Mouse (Mus musculus) gastrocnemius, postnatal 36 days (tissue): ENCODE data around the gene Tes. TPM values are rescaled to one million over a fixed set of nuclear protein-coding genes. Genes with fewer than 3 reads are reported as not detected.
"Not testable (repeated sequence)": the region's sequence is repeated elsewhere in the genome, so short reads cannot be mapped to it uniquely, and the experiment has no call there.

ENCODE experiments used
- DNase-seq, 2 experiments: peaks; one replicate each; pipeline ENCODE4 v3.0.0; 2022
- intact Hi-C: fragments of 180-260 bp; cut with DNase I; formaldehyde crosslinking; loops from one replicate; pipeline ENCODE4 v1.15.1; 2025
- long read RNA-seq, 2 experiments: library from polyadenylated mRNA; stranded (forward); transcript quantifications; one replicate each; pipeline ENCODE4 v2.0.0; 2021
- total RNA-seq, 2 experiments: library from RNA; stranded (reverse); gene quantifications; 2 replicates each; pipeline ENCODE4 v1.2.3; 2021

Tes gene
- total RNA-seq = 1 to 10 TPM; 1.2 to 1.6 TPM
- long read RNA-seq, experiment 1 = 0 reads
- long read RNA-seq, experiment 2, partial matches to known transcripts = 0 of 2 reads
- long read RNA-seq, experiment 2, other reads (novel, unspliced or antisense) = 1 of 2 reads

DNA sequence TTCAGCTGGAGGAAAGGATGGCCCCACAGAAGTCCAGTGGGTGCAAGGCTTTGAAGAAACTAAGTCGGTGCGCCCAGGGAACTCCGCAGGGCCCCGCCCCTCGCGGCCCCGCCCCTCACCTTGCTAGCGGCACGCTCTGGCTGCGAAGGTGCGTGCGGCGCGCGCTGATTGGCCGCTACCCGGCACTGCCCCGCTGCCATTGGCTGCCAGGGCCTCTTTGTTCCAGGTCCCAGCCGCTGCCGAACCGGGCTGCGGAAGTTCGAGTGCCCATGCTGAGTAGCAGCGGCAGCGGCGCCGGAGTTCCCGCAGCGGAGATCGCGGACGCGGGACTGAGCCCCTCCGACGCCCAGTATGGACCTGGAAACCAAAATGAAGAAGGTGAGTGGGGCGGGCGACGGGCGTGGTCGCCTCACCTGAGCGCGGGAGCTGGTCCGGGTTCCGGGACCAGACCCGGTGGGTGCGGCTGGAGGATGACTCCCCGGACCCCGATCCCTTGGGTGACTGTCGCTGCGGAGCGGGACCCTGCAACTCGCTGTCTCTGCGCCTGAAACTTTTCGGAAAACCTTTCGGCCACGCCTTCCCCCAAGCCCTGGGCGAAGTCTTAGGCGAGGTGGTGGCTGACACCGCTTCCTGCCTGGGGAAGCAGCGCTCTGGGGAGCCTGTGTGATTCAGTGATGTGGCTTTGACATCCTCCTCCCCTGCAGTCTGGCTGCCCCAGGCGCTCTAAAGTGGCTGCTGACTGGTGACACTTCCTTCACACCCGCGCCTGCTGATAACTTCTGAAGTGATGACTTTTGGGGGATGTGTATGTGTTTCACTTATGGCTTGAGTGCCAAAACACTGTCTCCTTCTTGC lies at the start of gene Tes:
TSS of gene Tes (plus strand) at position 214 of the 855 bp plus-strand sequence.
- peak; percentile 35 to 38 for DNase-seq
- intact Hi-C loops = no loop called here

DNA sequence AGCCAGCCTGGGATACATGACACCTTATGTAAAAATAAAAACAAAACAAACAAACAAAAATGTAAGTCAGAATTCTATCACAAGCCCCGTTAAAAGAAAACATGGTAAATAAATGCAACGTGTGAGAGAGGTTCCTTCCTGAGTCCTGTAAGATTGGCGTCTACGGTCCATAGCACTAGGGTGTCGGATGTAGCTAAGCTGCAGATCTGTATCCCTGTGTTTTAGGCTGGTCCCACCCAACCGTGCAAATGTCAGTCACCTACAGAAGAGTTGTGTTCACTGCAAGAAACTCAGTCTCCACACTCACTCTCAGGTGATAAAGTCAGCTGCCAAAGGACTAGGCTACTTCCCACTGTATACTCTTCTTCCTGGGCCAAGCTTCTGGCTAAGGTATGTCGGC lies 39.1 kb upstream of the Tes start:
- DNase-seq = no peak
- intact Hi-C loops = loop anchor here (2.0 to 5.0 kb wide), 2 partner anchors 61 to 331 kb away; no protein-coding TSS in a partner anchor

DNA sequence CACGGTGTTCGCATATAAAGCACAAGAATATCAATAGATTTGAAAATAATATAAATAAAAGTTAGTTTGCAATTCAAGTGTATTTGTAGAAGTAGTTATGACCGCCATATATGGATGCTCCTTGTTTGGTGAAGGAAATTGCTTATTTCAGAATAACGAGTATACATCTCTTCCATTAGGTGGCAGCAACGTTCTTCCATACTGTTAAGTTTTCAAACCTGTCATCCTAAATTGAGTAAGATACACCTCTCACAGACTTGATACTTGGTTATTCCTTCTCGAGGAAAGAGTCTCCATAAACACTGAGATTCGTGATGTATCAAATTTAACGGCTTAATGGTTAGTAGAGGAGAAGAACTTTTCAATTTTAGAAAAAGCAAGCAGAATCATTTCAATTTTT lies 37.4 kb upstream of the Tes start:
- intact Hi-C loops = loop anchor here (5.0 kb wide), 1 partner anchor 330 kb away; no protein-coding TSS in a partner anchor
- DNase-seq = no peak

DNA sequence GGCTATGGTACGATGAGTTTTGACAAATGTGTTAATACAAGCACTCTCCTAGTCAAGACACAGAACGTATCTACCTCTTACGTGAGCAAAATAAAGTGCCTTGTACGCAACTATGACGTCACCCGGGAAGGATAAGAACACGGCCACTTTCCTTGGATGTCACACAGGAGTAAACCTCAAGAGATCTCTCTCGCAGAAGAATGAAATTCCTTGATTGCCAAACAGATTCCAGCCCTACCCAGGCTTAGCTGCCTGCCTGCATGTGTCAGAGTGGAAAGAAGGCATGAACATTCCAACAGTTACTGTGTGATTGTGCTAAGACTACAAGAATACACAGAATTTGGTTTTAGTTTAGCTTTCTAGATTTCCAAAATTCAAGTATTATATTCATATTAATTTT lies 36.1 kb upstream of the Tes start:
- intact Hi-C loops = loop anchor here (5.0 kb wide), 1 partner anchor 328 kb away; no protein-coding TSS in a partner anchor
- no peak for DNase-seq

DNA sequence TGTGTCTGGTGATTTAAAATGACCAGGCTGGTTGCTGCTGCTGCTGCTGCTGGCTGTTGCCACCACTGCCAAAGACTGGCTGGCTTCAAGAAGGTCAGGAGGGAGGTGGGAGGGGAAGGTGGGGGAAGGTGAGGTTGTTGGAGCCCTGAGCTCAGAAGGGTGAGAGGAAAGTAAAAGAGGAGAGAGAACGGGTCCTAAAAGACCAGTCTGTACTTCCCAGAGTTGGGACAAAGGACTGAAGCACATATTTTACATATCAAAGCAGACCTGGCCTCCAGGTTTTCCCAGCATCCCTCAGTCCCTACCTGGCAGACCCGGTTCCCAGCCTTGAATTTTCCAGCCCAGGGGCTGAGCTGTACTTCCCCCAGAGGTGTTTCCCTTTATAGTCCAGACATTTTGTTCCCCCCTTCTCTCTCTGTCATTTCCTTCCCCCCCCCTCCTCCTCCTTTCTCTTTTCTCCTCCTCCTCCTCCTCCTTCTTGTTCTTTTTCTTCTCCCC lies 32.7 kb upstream of the Tes start:
- no peak for DNase-seq
- intact Hi-C loops = no loop called here

DNA sequence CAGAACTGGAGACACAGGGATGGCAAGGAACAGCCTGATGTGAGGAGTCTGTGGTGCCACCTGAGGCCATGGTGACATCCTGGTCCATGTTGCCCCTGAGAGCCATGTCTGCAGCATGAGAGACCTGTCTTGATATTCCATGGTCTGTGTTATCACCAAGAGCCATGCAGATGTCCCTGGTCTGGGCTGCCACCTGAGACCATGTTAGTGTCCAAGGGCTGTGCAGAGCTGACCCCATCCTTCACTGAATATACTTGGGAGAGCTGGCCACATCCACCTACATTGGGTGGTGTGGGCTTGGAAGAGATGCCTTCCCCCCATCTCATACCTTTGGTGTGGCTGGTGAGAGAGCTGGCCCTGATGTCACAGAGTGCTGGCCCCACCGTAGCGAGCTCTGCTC lies 30.9 kb upstream of the Tes start:
- intact Hi-C loops = no loop called here
- DNase-seq = no peak

DNA sequence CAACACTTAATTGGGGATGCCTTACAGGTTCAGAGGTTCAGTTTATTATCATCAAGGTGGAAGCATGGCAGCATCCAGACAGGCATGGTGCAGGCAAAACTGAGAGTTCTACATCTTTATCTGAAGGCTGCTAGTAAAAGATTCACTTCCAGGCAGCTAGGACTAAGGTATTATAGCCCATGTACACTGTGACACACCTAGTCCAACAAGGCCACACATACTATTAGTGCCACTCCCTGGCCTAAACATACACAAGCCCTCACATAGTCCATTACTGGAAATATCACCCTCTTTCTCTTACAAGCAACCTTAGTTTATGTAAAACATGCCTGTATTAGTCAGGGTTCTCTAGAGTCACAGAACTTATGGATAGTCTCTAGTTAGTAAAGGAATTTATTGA lies 29.7 kb upstream of the Tes start:
- no peak for DNase-seq
- intact Hi-C loops = no loop called here

- no peak for DNase-seq
- intact Hi-C loops = no loop called here
Observed at GRCm38 (mm10) chr6:17051432-17052025, 13.4 kb upstream of the Tes start.

DNA sequence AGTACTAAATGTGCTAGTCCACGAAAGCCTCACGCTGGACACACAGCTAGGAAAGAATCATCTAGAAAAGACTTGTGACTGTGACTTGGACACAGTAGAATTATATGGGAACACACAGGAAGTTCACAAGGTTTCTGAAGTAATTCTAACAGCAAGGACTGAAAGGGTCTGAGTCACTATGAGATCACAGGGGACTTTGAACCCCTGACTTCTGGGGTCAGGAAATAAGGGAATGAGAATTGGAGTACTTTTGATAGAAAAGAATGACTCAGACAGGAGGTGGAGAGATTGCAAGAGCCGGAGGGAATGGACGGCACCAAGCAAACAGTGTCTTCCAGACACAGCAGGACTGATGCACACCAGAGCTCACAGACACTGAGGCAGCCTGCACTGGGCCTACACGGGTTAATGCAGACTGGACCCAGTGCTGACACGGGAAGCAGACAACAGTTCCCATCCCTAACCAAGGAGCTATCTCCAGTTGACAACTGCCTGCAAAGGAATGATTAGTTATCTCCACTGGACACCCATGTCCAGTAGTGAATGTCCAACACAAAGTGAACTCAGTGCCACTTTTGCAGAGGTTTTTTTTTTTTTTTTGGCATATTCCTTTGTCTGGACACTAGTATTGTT lies 11.8 kb upstream of the Tes start:
- no peak for DNase-seq
- intact Hi-C loops = no loop called here

GRCm38 (mm10) chr6:17054781-17055180 lies 10.2 kb upstream of the Tes start:
- no peak for DNase-seq
- intact Hi-C loops = no loop called here

- DNase-seq = no peak
- intact Hi-C loops = no loop called here
Observed at GRCm38 (mm10) chr6:17055659-17056058, 9.3 kb upstream of the Tes start.

- intact Hi-C loops = no loop called here
- DNase-seq = no peak
Observed at GRCm38 (mm10) chr6:17059501-17059900, 5.4 kb upstream of the Tes start.

- intact Hi-C loops = no loop called here
- DNase-seq = no peak
Observed at GRCm38 (mm10) chr6:17060154-17060553, 4.8 kb upstream of the Tes start.

DNA sequence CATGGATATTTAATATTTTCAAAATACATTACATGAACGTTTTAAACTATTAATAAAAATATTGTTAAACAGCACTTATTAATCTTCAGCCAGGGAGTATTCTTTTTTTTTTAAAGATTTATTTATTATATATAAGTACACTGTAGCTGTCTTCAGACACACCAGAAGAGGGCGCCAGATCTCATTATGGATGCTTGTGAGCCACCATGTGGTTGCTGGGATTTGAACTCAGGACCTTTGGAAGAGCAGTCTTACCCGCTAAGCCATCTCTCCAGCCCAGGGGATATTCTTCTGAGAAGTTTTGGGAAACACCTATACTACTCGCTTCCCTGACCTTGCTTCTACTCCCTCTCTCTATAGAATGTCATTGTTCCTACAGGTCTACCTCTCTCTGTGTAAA lies 3.1 kb upstream of the Tes start:
- intact Hi-C loops, DNase-seq: not testable (repeated sequence)

DNA sequence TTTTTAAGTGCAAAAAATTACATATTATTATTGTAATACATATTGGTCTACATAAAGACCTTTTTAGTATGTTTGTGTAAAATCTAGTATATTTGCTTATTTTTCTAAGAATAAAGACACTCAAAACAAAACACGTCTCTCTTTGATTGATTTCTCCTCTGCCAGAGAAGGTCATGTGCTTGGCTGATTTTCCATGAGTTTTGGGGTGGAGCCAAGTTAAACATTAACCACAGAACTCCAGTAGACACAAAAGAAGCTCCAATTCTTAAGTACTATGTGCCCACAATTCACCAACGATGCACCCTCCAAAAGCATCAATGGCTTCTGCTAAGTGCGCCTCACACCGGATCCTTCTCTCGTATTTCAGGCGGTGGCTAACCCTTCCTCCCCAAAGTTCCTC lies 2.6 kb upstream of the Tes start:
- intact Hi-C loops = no loop called here
- no peak for DNase-seq

GRCm38 (mm10) chr6:17065791-17066169 lies 831 bp downstream of the Tes start:
- intact Hi-C loops = no loop called here
- no peak for DNase-seq

- no peak for DNase-seq
- intact Hi-C loops = no loop called here
Observed at GRCm38 (mm10) chr6:17066211-17066940, 1.4 kb downstream of the Tes start.

GRCm38 (mm10) chr6:17071899-17072298 lies 7.0 kb downstream of the Tes start:
- intact Hi-C loops = no loop called here
- DNase-seq = no peak

- intact Hi-C loops = no loop called here
- DNase-seq = no peak
Observed at GRCm38 (mm10) chr6:17072338-17072737, 7.4 kb downstream of the Tes start.

- DNase-seq = no peak
- intact Hi-C loops = no loop called here
Observed at GRCm38 (mm10) chr6:17072763-17073484, 8.0 kb downstream of the Tes start.
